Mouse (Mus musculus) frontal cortex, postnatal 14 days (tissue): ENCODE measurements around the gene Cdkl1.

Experiments
- DNase-seq, 2 experiments: peaks; one replicate each; pipeline ENCODE4 v3.0.0; 2022; ENCODE audit warnings: low spot score in 2 of 2

The Cdkl1 gene

GRCm38 (mm10) chr12:69783247-69784025 lies 7.6 kb downstream of the Cdkl1 start:
- no peak for DNase-seq

- no peak for DNase-seq
These were observed 9.0 kb downstream of the Cdkl1 start for GRCm38 (mm10) chr12:69781935-69782650.

DNA sequence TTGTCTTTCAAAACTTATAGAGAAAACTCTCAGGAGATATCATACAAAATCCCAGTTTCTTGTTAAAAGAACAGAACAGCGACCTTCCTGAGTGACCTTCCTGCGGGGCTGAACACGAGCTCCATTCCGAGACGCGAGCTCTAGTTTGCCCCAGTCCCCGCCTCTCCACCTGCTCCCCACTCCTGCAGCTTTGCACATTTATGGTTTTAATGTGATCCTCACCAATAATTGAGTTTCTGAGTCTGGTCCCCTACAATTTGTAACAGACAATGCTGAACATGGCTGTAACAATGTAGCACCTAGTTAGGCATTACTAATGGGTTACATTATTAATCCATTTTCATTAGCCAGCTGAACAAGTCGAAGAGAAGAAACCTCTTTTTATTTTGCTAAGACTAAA lies 9.6 kb downstream of the Cdkl1 start:
- no peak for DNase-seq

DNA sequence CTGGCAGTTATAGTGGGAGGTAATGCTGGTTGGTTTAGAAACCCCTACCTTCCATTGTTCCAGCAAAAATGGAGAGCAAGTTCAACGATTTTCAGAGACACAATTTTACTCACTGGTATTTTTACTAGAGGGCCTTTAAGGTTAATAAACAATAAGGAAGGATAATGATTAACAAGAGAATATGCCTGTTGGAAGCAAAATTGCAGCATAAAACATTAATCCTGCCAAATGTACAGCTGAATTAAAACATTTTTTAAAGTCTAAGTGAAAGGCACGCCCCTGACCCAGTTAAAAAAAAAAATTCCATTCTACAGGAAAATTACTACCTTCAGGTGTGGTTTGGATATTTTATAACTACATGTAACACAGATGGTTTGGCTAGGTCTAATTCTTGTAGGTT lies 13.1 kb downstream of the Cdkl1 start:
- DNase-seq, result no peak

- DNase-seq, result no peak
These were observed 13.7 kb downstream of the Cdkl1 start for GRCm38 (mm10) chr12:69777341-69777730.

- DNase-seq, result no peak
These were observed 14.3 kb downstream of the Cdkl1 start for GRCm38 (mm10) chr12:69776607-69777340.

DNA sequence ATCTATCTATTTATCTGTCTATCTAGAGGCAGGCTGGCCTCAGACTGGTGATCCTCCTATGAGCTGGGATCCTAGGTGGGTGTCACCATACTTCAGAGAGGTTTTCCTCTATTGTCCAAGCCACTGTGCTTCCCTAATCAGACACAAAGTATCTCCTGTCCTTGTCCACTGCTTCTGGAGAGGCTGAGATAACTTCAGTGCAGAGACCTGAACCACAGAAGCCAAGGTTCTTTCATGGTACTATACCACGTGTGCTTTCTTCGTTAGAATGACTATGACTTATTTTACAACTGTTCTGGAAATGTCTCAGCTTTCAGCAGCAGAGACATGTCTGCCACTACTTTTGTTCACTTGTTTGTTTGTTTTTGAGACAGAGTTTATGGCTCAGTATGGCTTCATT lies 22.2 kb downstream of the Cdkl1 start:
- no peak for DNase-seq

DNA sequence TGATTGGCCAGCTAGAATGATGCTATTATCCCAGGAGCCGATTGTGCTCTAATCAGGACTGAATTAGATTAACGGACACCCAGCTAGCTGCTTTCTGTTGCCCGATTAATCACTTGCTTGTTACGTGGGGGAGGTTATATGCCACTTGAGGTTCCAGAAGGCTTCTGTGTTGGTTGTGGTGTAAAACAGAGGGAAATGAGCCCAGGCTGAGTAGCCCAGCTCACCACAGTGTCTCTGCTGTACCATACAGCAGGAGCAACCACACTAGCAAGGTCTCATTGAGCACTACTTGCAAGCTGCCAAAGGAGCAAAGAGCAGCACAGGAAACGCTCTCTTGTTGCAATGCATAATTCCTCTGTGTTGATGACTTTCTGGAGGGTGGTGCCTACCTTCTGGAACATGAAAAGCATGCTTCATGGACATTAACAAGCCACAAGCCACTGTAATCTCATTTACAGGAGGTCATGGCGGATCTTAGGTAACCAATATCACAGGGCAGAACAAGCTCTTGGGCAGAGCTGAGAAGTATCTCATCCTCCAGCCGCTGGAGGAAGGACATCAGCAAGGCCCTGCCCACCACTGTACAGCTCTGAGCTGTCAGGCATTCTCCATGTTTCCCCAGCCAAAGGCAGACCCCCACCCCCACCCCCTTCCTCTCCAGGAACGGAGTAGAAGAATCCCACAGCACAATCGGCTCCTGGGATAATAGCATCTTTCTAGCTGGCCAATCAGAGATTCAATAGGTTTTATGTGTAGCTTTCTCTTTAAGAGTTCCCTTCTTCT lies 23.4 kb downstream of the Cdkl1 start:
- no peak for DNase-seq

- DNase-seq, result no peak
These were observed 24.7 kb downstream of the Cdkl1 start for GRCm38 (mm10) chr12:69766185-69766904.

DNA sequence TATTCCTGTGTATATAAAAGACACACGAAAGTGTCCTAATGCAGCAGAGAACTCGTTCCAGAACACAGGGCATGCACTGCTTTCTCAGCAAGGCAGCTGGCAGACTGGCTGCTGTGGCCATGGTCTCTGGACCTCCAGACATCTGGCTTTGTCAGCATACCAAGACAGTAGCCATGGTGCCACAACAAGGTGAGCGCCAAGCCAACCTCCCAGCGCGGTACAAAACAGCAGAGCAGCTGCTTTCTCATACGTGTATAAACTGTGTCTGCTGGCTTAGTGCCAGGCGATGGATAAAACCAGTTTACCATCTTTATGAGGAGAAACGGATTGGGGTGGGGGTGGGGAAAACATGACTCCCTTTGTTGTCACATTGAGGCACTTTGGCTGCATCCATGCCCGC lies 25.5 kb downstream of the Cdkl1 start:
- DNase-seq, result no peak

DNA sequence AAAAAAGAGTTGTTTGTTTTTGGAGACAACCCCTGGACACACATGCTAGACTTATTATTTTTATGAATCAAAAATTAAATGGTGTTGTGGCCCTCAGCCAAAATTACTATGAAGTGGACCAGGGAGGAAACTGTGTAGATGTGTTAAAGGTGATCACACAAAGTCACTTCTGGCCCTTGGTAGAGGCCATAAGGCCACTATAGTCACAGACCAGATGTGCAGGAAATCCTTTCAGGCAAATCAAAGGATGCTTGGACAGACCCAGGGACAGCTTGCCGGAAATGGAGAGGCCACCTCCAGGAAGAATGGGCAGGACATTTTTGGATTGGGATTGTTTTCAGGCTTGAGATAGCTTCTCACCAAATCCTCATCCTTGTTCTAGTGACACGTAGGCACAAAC lies 29.5 kb downstream of the Cdkl1 start:
- DNase-seq, result no peak

GRCm38 (mm10) chr12:69760743-69761406 lies 30.2 kb downstream of the Cdkl1 start:
- no peak for DNase-seq

DNA sequence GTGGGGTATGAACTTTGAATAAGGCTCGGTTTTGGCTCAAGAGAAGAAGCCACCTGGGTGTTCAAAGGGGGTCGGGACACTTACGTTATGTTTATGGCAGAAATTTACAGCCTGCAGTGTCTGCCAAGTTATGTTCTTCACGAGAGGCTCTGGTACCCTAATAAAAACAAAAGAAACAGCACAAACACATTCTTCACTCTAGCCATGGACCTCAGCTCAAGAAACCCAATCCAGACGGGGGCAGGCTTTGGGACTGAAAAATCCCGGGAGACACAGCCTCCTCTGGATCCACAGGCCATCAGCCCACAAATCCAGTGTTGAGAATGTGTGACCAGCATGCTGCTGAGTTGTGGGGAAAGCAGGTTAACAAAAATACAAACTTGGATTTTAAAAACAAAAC lies 31.1 kb downstream of the Cdkl1 start:
- DNase-seq, result no peak

GRCm38 (mm10) chr12:69759267-69759885 lies 31.7 kb downstream of the Cdkl1 start:
- no peak for DNase-seq

GRCm38 (mm10) chr12:69758221-69759185 lies 32.6 kb downstream of the Cdkl1 start:
- DNase-seq, result no peak

- peak; percentile 38 to 44 for DNase-seq
These were observed 33.5 kb downstream of the Cdkl1 start for GRCm38 (mm10) chr12:69757418-69758141.

DNA sequence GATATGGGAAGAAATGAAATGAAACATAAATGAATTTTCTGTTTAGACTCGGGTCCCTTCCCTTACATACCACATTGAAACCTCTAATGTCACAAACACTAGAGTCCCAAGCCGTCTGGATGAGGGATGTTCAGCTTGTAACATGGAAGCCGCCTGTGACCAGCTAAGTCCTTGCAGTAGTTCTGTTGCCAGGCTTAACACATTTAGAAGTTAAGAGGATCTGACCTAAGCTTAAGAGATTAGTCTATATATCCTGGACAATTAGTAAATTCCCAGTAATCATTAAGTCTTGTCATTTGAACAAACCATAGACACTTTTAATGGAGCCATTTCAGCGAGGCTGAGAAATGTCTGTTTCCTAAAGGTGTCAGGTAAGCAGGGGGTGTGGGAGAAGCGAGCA lies 35.1 kb downstream of the Cdkl1 start:
- no peak for DNase-seq

DNA sequence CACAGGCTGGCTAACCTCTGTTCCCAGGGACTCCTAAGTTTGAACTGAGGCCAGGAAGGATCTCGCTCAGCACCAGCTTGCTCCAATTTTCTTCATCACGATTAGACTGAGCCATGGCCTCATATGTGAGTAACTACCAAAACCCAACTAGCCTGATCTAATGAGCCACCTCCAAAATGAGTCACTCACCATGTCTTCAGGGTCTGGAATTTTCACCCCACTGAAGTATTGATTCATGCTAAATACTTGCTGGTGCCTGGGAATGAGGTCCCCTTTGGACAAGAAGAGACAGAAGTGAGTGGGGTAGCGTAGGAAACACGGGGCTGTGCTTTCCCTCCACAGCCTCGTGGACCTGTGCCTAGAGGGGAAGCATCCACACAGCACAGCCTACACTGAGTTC lies 37.1 kb downstream of the Cdkl1 start:
- DNase-seq, result no peak
